ENCODE assay signal across 8 mouse cellular contexts in genomic region chrX:8948130-8948805, GRCm38 (mm10). TPM values are rescaled to one million over a fixed set of nuclear protein-coding genes. Genes with fewer than 3 reads are reported as not detected.
DNase-seq lines count a peak whose midpoint lies in the region; ATAC-seq and TF ChIP-seq lines count a peak whose summit lies in the region.
"Not testable (repeated sequence)": the region's sequence is repeated elsewhere in the genome, so short reads cannot be mapped to it uniquely, and the experiment has no call there.
"Had no signal": no experiment of that assay in that cellular context is flagged by ENCODE, and none has a peak within 500 bp of the region (broad histone marks: within the 10 kb centered on the region; RNA-seq: fewer than 3 reads in every experiment).

No protein-coding gene starts in this region.

- not testable (repeated sequence) for H3K4me3 ChIP-seq in kidney, adult 2 months (ENCODE audit: insufficient read depth, low read depth, low read length); midbrain, embryonic 13.5 days (replicated peaks); small intestine, adult 2 months (ENCODE audit: low read depth, low read length)

- not testable (repeated sequence) for H3K9ac ChIP-seq in midbrain, embryonic 13.5 days (replicated peaks)

- not testable (repeated sequence) for H3K9me3 ChIP-seq in midbrain, embryonic 13.5 days

- peak; percentile 88 for ATAC-seq in midbrain, embryonic 13.5 days

- H3K27ac ChIP-seq in kidney, adult 2 months (ENCODE audit: insufficient read depth, low read depth, low read length); midbrain, embryonic 13.5 days; small intestine, adult 2 months (ENCODE audit: insufficient read depth, low read depth, low read length): not testable (repeated sequence)

- intact Hi-C loops in gastrocnemius, postnatal 36 days (cut with DNase I) = not testable (repeated sequence)
- intact Hi-C loops in left cerebral cortex, postnatal 14 days (cut with DNase I) = loop anchor here (5.0 to 10.0 kb wide), 2 partner anchors 86 to 213 kb away; no protein-coding TSS in a partner anchor

- H3K4me1 ChIP-seq in kidney, adult 2 months (ENCODE audit: control insufficient read depth, insufficient read depth, low read length); midbrain, embryonic 13.5 days (replicated peaks); small intestine, adult 2 months (ENCODE audit: control insufficient read depth, insufficient read depth, insufficient read length, low read length): not testable (repeated sequence)

- peak; percentile 81 for DNase-seq in adrenal gland, adult 2 months
- DNase-seq in embryo, embryonic 10.5 days (ENCODE audit: low spot score) = peak; percentile 86
- DNase-seq in gastrocnemius, postnatal 36 days = peak; percentile 37 to 67
- peak; percentile 86 for DNase-seq in kidney, adult 2 months
- DNase-seq in left cerebral cortex, postnatal 14 days (ENCODE audit: low spot score in 2 of 2) = peak; percentile 87 to 91

- H3K36me3 ChIP-seq in kidney, adult 2 months (ENCODE audit: control insufficient read depth, insufficient read depth, low read length); midbrain, embryonic 13.5 days; small intestine, adult 2 months (ENCODE audit: control insufficient read depth, insufficient read depth, low read length): not testable (repeated sequence)

- WGBS in kidney, adult 2 months = 12% methylated on average over 7 of the region's 7 CpGs
- 18% methylated on average over 7 of the region's 7 CpGs for WGBS in midbrain, embryonic 13.5 days
- WGBS in small intestine, adult 2 months = 15% methylated on average over 7 of the region's 7 CpGs

- H3K27me3 ChIP-seq in kidney, adult 2 months (replicated peaks; ENCODE audit: control insufficient read depth, insufficient read depth, low read length); midbrain, embryonic 13.5 days; small intestine, adult 2 months (ENCODE audit: control insufficient read depth, insufficient read depth, low read length): not testable (repeated sequence)

- H3K4me2 ChIP-seq in midbrain, embryonic 13.5 days (replicated peaks) = not testable (repeated sequence)

- TF ChIP-seq CTCF in kidney, adult 2 months (conservative IDR thresholded peaks at IDR 0.05; ENCODE audit: insufficient read depth, insufficient read length, low read depth, low read length) = peak; percentile 62
- TF ChIP-seq CTCF in small intestine, adult 2 months (IDR thresholded peaks at IDR 0.05; ENCODE audit: extremely low read depth, insufficient read length, insufficient replicate concordance, low read depth, low read length) = peak; percentile 29; the same call in 1 of the 2 replicates

- not testable (repeated sequence) for TF ChIP-seq POLR2A in kidney, adult 2 months (IDR thresholded peaks at IDR 0.05; ENCODE audit: low read depth, low read length); small intestine, adult 2 months (IDR thresholded peaks at IDR 0.05; ENCODE audit: low read depth, low read length)

RNA-seq across cellular contexts. Expression of gene Fthl17b, which starts 14.5 kb away (rescaled TPM):
- not detected for total RNA-seq in adrenal gland, adult 2 months (2021)
- polyA plus RNA-seq in adrenal gland, adult 2 months (2012; rRNA removed) = not detected in 2 replicates
- total RNA-seq in gastrocnemius, postnatal 36 days (2021) = not detected
- not detected in 2 replicates for polyA plus RNA-seq in kidney, adult 2 months (2012; rRNA removed)
- total RNA-seq in left cerebral cortex, postnatal 14 days (2021) = not detected
- polyA plus RNA-seq in midbrain, embryonic 13.5 days (2015; fragmentation: Nextera tagmentation; extraction: Ambion mirVana) = not detected in 2 replicates
- not detected in 2 replicates for polyA plus RNA-seq in small intestine, adult 2 months (2012; rRNA removed)
- polyA plus RNA-seq: heart, embryonic 14.5 days had no signal

RNA-seq across cellular contexts. Expression of gene Fthl17c, which starts 28.1 kb away (rescaled TPM):
- total RNA-seq in adrenal gland, adult 2 months (2021) = not detected
- not detected in 2 replicates for polyA plus RNA-seq in adrenal gland, adult 2 months (2012; rRNA removed)
- total RNA-seq in gastrocnemius, postnatal 36 days (2021) = not detected
- polyA plus RNA-seq in kidney, adult 2 months (2012; rRNA removed) = not detected in 2 replicates
- total RNA-seq in left cerebral cortex, postnatal 14 days (2021) = not detected
- polyA plus RNA-seq in midbrain, embryonic 13.5 days (2015; fragmentation: Nextera tagmentation; extraction: Ambion mirVana) = not detected in 2 replicates
- not detected in 2 replicates for polyA plus RNA-seq in small intestine, adult 2 months (2012; rRNA removed)
- polyA plus RNA-seq: heart, embryonic 14.5 days had no signal

RNA-seq across cellular contexts. Expression of gene Fthl17d, which starts 38.3 kb away (rescaled TPM):
- not detected for total RNA-seq in adrenal gland, adult 2 months (2021)
- polyA plus RNA-seq in adrenal gland, adult 2 months (2012; rRNA removed) = not detected in 2 replicates
- not detected for total RNA-seq in gastrocnemius, postnatal 36 days (2021)
- not detected in 2 replicates for polyA plus RNA-seq in kidney, adult 2 months (2012; rRNA removed)
- total RNA-seq in left cerebral cortex, postnatal 14 days (2021) = not detected
- not detected in 2 replicates for polyA plus RNA-seq in midbrain, embryonic 13.5 days (2015; fragmentation: Nextera tagmentation; extraction: Ambion mirVana)
- polyA plus RNA-seq in small intestine, adult 2 months (2012; rRNA removed) = not detected in 2 replicates
- polyA plus RNA-seq: heart, embryonic 14.5 days had no signal

RNA-seq across cellular contexts. Expression of gene B630019K06Rik, which starts 56.1 kb away (rescaled TPM):
- 10 to 100 TPM in 1 of 2 experiments, 1 to 10 TPM in 1; 9.8 to 10.6 TPM for total RNA-seq in adrenal gland, adult 2 months (2021)
- polyA plus RNA-seq in adrenal gland, adult 2 months (2012; rRNA removed) = 16.7 and 18.1 TPM in 2 replicates
- under 1 TPM; 0.36 to 0.42 TPM for total RNA-seq in gastrocnemius, postnatal 36 days (2021)
- polyA plus RNA-seq in kidney, adult 2 months (2012; rRNA removed) = 0.97 and 1.1 TPM in 2 replicates
- 10 to 100 TPM; 22.5 to 27.8 TPM for total RNA-seq in left cerebral cortex, postnatal 14 days (2021)
- 18.1 and 21.2 TPM in 2 replicates for polyA plus RNA-seq in midbrain, embryonic 13.5 days (2015; fragmentation: Nextera tagmentation; extraction: Ambion mirVana)
- 0.91 and 1.4 TPM in 2 replicates for polyA plus RNA-seq in small intestine, adult 2 months (2012; rRNA removed)
